Mouse (Mus musculus) gastrocnemius, postnatal 4 days (tissue): ENCODE measurements around the gene Mpi. TPM values are rescaled to one million over a fixed set of nuclear protein-coding genes. Genes with fewer than 3 reads are reported as not detected.

Experiments used
- DNase-seq, 2 experiments: peaks; one replicate each; pipeline ENCODE4 v3.0.0; 2021 to 2022; ENCODE audit warnings: low spot score in 2 of 2, mixed read lengths in 2 of 2
- long read RNA-seq, 2 experiments: library from polyadenylated mRNA; stranded (forward); transcript quantifications; one replicate each; pipeline ENCODE4 v2.0.0; 2021
- total RNA-seq, 2 experiments: library from RNA; stranded (reverse); gene quantifications; 2 replicates each; pipeline ENCODE4 v1.2.3; 2021

The Mpi gene
- 100 to 1,000 TPM; 112 to 115 TPM for total RNA-seq
- long read RNA-seq, experiment 1, transcript Mpi-201 (8 exons, 1,780 nt) = major isoform, 43 of 66 reads
- long read RNA-seq, experiment 1, partial matches to known transcripts = 13 of 66 reads
- long read RNA-seq, experiment 1, other reads (novel, unspliced or antisense) = 10 of 66 reads
- long read RNA-seq, experiment 2, transcript Mpi-201 (8 exons, 1,780 nt) = major isoform, 44 of 82 reads
- long read RNA-seq, experiment 2, partial matches to known transcripts = 20 of 82 reads
- long read RNA-seq, experiment 2, other reads (novel, unspliced or antisense) = 16 of 82 reads

DNA sequence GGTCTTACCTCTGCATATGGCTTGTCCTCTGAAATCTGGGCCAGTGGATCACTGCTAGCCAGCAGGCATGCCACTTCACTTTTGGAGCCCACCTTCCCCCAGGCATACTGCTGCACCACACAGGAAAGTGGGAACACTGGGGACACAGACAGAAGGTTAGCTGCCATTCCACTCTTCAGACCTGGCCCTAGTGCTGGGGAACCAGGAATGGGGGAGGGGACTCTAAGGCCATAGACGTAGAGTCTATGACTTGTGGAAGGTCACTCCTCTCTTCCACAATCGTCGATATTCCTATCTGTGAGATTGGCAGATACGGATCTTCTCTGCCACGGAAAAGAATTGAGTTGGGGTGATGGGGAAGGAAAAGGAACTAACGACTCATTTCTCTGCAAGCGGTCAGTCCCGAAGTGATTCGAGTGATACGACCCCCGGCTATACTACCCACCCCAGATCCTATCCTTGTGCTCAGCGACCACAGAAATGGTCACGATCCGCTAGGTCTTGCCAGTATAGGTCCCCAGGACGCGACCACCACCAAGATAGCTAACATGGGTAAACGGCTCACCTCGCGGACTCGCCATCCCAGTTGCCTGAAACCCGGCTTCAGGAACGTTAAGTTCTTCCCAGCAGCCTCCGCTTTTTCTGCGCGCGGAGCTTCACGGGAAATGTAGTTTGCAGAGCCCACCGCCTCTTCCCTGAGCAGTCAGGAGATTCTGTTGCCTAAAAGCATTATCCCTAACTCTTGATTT lies at the start of gene Mpi:
Gene Mpi, minus strand, starts transcription at position 625 of the 749 bp plus-strand sequence.
- DNase-seq = peak in 1 of 2 experiments; percentile 62

DNA sequence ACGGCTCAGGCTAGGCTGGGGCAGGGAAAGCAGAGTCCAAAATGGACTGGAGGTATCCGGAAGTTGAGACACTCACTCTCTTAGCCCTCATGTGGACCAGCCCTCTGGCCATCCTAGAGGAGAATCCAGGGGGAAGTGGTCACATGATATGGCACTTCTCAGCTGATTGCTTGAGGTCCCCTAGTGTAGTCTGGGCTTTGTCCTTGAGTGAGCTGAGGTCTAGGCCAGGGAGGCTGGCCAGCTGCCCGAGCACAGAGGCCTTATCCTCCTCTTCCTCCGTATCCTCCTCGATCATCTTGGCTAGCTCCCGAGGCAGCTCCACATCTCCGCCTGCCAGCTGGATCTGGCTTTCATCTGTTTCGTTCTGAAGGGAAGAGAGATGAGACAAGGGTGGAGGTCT lies 49.5 kb upstream of the Mpi start:
- no peak for DNase-seq

DNA sequence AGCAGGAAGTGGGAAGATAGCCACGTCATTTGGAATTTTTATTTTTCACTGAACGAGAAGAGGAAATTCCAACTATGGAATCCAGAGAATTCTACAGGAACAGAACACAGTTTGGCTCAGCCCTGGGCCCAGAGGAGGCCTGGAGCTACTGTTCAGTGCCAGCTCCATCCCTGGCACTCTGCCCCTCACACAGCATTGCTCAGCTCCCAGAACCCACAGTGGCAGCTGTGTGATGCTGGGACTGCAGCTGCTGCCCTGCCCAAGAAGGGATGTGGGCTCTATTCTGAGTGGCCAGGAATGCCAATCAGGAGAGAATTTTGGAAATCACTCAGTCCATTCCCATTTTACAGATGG lies 48.8 kb upstream of the Mpi start:
- DNase-seq = peak; percentile 40 to 72

- DNase-seq = peak in 1 of 2 experiments; percentile 52
These were observed 48.2 kb upstream of the Mpi start for GRCm38 (mm10) chr9:57600620-57601352.

GRCm38 (mm10) chr9:57598851-57599563 lies 46.4 kb upstream of the Mpi start:
- no peak for DNase-seq

DNA sequence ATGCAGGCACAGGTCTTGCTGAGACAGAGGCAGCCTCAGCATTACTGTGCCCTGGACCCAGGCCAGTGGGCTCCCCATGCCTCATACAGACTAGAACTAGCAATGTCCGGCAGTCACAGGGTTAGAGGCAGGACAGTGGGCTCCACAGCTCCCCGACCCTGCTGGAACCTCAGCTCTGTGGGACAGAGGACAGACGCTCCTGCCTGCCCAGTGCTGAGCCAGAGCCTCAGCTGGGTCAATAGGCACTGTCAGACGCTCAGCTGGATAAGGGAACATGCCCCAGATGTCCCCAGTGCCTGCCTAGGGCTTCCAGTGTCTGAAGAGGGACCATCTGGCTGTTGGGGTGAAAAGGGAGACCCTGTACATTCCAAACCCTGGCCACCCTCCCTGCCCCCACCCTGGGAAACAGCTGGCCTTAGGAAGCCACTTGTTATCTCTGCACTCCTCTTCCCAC lies 45.4 kb upstream of the Mpi start:
- DNase-seq = no peak

DNA sequence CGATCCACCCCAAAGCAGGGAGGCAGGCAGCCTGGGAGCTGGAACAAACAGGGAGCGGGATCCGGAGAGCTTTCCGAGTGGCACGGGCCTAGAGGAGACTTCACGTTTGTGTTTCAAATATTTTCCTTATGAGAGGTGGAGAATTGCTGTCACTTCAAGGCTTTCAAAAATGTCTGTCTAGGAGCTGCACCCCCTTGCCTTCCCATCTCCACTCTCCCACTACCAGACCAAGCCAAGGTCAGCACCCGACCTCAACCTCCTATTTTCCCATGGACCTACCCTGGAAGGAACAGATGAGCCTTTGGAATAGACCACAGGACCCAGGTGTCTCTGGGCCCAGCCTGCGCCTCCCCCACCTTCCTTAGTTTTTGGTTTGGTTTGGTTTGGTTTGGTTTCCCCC lies 44.7 kb upstream of the Mpi start:
- no peak for DNase-seq

- DNase-seq = no peak
These were observed 41.6 kb upstream of the Mpi start for GRCm38 (mm10) chr9:57594174-57594509.

GRCm38 (mm10) chr9:57593454-57594173 lies 41.1 kb upstream of the Mpi start:
- no peak for DNase-seq

DNA sequence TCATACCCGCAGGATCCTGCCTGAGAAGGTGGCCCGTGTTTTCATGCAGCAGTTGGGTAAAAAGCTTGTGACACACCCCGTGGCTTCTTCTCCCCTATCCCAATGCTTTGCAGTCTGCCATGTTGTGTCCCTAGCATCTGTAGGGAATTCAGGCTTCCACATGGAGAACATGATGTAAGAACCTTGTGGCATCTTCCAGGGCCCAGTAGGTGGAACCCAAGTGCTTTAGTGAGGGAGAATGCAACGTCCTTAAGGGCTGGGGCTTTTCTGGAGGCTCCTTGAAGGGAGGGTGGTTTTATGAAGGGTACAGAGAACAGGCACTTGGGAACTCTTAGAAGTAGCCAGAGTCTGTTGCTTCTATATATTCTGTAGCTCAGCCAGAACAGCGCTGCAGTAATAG lies 38.2 kb upstream of the Mpi start:
- no peak for DNase-seq

- peak; percentile 56 to 79 for DNase-seq
These were observed 36.9 kb upstream of the Mpi start, which contains the start of gene Ulk3 for GRCm38 (mm10) chr9:57589224-57590126. Ulk3 (plus strand) TSS chr9:57589452.

DNA sequence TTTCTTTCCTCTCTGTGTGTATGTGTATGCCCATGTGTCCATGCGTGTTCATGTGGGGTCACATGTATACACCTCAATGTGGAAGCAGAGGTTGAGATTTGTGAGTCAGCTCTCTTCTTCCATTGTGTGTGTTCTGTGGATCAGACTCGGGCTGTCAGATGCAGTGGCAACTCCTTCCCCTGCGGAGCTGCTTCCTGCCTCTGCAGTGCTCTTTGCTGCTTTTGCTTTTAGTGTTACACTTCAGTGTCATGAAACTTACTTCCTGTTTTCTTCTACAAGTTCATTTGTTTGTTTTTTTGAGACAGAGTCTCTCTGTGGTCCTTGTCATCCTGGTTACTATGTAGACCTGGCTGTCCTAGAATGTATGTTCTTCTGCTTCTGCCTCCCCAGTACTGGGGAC lies 32.4 kb upstream of the Mpi start:
- no peak for DNase-seq

- DNase-seq = no peak
These were observed 24.7 kb upstream of the Mpi start for GRCm38 (mm10) chr9:57577144-57577849.

DNA sequence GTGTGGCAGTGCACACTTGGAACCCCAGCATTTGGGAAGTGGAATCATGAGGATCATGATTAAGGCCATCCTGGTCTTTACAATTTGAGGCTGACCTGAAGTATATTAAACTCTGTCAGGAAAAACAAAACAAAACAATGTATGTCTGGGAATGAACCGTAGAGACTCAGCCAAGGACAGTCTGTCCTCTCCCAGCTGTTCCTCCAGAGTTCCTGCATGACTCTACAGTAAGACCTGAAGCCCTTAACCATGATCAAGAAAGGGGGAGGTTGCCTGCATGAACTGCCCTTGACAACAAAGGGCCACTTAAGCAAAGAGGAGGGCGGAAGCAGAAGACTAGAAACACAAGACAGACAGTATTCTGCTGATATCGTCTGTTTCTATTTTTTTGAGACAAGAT lies 23.0 kb upstream of the Mpi start:
- no peak for DNase-seq

DNA sequence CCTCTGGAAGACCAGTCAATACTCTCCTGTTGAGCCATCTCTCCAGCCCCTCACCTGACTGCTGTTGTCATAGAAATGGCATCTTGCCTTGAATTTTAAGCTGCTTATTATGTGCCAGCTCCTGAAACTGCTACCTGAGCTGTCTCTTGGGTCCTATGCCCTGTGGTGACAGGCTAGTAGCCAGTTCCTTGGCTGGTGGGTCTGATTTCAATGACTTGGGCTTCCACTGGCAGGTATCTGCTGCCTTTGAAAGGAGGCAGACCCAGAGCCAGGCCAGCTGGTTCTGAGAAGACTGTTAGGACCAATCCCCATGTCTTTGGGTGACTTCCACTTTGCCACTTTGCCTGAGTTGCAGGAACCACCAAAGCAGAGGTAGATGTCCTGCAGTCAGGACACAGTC lies 21.8 kb upstream of the Mpi start:
- DNase-seq = no peak

GRCm38 (mm10) chr9:57568500-57568899 lies 15.9 kb upstream of the Mpi start:
- no peak for DNase-seq

- DNase-seq = no peak
These were observed 14.3 kb upstream of the Mpi start for GRCm38 (mm10) chr9:57566846-57567245.

DNA sequence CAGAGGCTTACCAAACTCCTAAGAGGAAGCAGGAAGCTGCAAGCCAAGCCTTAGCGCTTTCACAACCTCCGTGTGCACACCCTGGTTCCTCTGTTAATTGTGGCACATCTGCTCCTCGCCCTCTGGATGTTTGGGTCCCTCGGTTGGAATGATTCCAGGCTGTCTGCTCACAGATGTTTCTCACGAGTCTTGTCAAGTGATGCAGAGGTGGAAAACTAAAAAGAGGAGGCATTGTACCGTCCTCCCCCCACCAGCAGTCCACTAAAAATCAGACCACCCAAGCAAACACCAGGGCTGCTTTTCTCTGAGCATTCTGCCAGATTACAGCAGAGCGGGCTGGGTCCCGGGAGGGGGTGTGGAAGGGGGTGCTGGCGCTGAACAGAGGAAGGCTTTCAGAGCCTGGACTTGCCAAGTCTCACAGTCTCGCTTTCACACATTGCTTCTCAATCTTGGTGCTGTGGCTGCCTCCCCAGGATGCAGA lies 13.2 kb upstream of the Mpi start:
- peak in 1 of 2 experiments; percentile 61 for DNase-seq

DNA sequence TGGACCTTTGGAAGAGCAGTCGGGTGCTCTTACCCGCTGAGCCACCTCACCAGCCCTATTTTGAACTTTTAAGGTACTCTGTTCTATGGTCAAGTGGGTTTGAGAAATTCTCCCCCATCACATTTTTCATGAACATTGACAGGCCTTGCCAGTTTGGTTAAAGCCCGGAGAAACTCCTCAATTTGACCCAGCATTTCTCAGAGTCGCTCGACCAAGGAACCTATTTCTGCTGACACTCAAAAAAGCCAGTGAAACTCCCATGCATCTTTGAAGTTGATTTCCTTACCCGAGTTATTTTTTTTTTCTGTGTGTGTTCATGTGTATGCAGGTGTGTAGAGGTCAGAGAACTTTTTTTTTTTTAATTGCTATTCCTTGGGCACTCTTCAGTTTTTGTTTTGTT lies 12.0 kb upstream of the Mpi start:
- DNase-seq = no peak
